Mouse (Mus musculus): Measurements from ENCODE around the gene Sema3g.
A peak's percentile ranks its signal among the peaks of the same experiment; 100 is the strongest.

DNA sequence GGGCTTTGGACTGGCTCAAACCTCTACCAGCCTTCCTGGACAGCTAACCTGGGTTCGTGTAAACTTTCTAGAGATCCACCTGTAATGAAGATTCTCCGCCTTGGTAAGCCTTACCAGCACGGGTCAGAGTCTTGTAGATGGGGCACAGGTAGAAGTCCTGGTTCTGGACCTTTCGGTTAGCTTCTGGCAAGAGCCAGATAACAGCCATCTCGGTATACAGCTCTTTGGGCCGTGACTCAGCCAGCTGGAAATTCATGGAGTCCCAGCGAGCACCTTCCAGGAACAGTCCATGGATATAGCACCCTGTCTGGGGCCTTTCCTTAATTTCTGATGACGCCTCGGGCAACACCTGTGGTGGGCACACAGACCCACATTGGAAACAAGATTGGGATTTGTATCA is 43.3 kb downstream of the Sema3g start:
- TF ChIP-seq CTCF (IDR thresholded peaks at IDR 0.05; ENCODE audit: low read depth), result no peak
- TF ChIP-seq EP300 (IDR thresholded peaks at IDR 0.05; ENCODE audit: low read depth), result peak; percentile 70; the same call in 1 of the 2 replicates
